Mouse (Mus musculus) layer of hippocampus, postnatal 25 days (tissue): Measurements from ENCODE around the gene Ces1f. TPM values are rescaled to one million over a fixed set of nuclear protein-coding genes. Genes with fewer than 3 reads are reported as not detected.
"Not testable (repeated sequence)": the region's sequence is repeated elsewhere in the genome, so short reads cannot be mapped to it uniquely, and the experiment has no call there.

Experiments used
- DNase-seq, 2 experiments: peaks; one replicate each; pipeline ENCODE4 v3.0.0; 2022; ENCODE audit warnings: mixed read lengths in 2 of 2, low spot score in 1 of 2; ENCODE audit errors: extremely low spot score in 1 of 2
- total RNA-seq, 2 experiments: library from RNA; stranded (reverse); gene quantifications; 2 replicates each; pipeline ENCODE4 v1.2.3; 2021

Gene Ces1f
- not detected for total RNA-seq

- DNase-seq, result no peak
Observed at GRCm38 (mm10) chr8:93279556-93279955, at the start of gene Ces1f. Gene Ces1f, minus strand, starts transcription at chr8:93279747.

GRCm38 (mm10) chr8:93325123-93325522 is 45.6 kb upstream of the Ces1f start:
- DNase-seq, result no peak

- no peak for DNase-seq
Observed at GRCm38 (mm10) chr8:93317031-93317430, 37.5 kb upstream of the Ces1f start.

GRCm38 (mm10) chr8:93315557-93315956 is 36.0 kb upstream of the Ces1f start:
- no peak for DNase-seq

- DNase-seq, result no peak
Observed at GRCm38 (mm10) chr8:93283896-93284295, 4.3 kb upstream of the Ces1f start.

GRCm38 (mm10) chr8:93282349-93282748 is 2.8 kb upstream of the Ces1f start:
- DNase-seq, result no peak

- no peak for DNase-seq
Observed at GRCm38 (mm10) chr8:93278176-93278805, 1.3 kb downstream of the Ces1f start.

- no peak for DNase-seq
Observed at GRCm38 (mm10) chr8:93274609-93275008, 4.9 kb downstream of the Ces1f start.

GRCm38 (mm10) chr8:93273321-93273720 is 6.2 kb downstream of the Ces1f start:
- no peak for DNase-seq

- DNase-seq, result no peak
Observed at GRCm38 (mm10) chr8:93272686-93273085, 6.9 kb downstream of the Ces1f start.

GRCm38 (mm10) chr8:93261436-93261835 is 18.1 kb downstream of the Ces1f start:
- no peak for DNase-seq

GRCm38 (mm10) chr8:93252400-93252925 is 27.1 kb downstream of the Ces1f start:
- DNase-seq, result no peak

GRCm38 (mm10) chr8:93246057-93246456 is 33.5 kb downstream of the Ces1f start:
- DNase-seq, result no peak

- DNase-seq, result no peak
Observed at GRCm38 (mm10) chr8:93239884-93240283, 39.7 kb downstream of the Ces1f start.

- DNase-seq, result no peak
Observed at GRCm38 (mm10) chr8:93235681-93236080, 43.9 kb downstream of the Ces1f start.

- DNase-seq, result no peak
Observed at GRCm38 (mm10) chr8:93234706-93235105, 44.8 kb downstream of the Ces1f start.

- DNase-seq, result no peak
Observed at GRCm38 (mm10) chr8:93234068-93234467, 45.5 kb downstream of the Ces1f start.

- DNase-seq, result no peak
Observed at GRCm38 (mm10) chr8:93229446-93229845, 50.1 kb downstream of the Ces1f start, which contains the start of gene Ces1e. Gene Ces1e, minus strand, starts transcription at chr8:93229619.

GRCm38 (mm10) chr8:93228673-93229370 is 50.7 kb downstream of the Ces1f start:
- DNase-seq, result no peak

- DNase-seq, result not testable (repeated sequence)
Observed at GRCm38 (mm10) chr8:93226471-93226870, 53.1 kb downstream of the Ces1f start.

- no peak for DNase-seq
Observed at GRCm38 (mm10) chr8:93221896-93222295, 57.7 kb downstream of the Ces1f start.

GRCm38 (mm10) chr8:93217867-93218266 is 61.7 kb downstream of the Ces1f start:
- DNase-seq, result no peak
